Mouse (Mus musculus): ENCODE data around the gene Sgms1.

GRCm38 (mm10) chr19:32389001-32389871 lies at the start of gene Sgms1:
- TF ChIP-seq POLR2A (IDR thresholded peaks at IDR 0.05; ENCODE audit: borderline replicate concordance, extremely low read depth, low read depth, low read length) (peak; percentile 50; the same call in 1 of the 2 replicates), CTCF (IDR thresholded peaks at IDR 0.05; ENCODE audit: insufficient read depth, low read length) (no peak)

Data from lung, adult 2 months (tissue).